Mouse (Mus musculus) myocyte (in vitro differentiated cells): Measurements from ENCODE around the gene Clip4.

Experiments
- E2F4 ChIP-seq: IDR thresholded peaks from one replicate; pipeline ENCODE4 v1.6.1; 2011; ENCODE audit warnings: mild to moderate bottlenecking, control low read depth, moderate library complexity; ENCODE audit not compliant: insufficient read depth
- MAX ChIP-seq: IDR thresholded peaks from one replicate; pipeline ENCODE4 v1.6.1; 2011; ENCODE audit warnings: low read depth, mild to moderate bottlenecking, control low read depth
- MYOD1 ChIP-seq, 3 experiments: IDR thresholded peaks; one replicate each; pipeline ENCODE4 v1.6.1; 2011; ENCODE audit warnings: control low read depth in 2 of 3, low read depth in 2 of 3, mild to moderate bottlenecking in 2 of 3, moderate library complexity in 1 of 3; ENCODE audit not compliant: insufficient read length in 2 of 3, control insufficient read depth in 1 of 3
- POLR2A ChIP-seq: IDR thresholded peaks from one replicate; pipeline ENCODE4 v1.6.1; 2011; ENCODE audit warnings: low read depth, mild to moderate bottlenecking, control low read depth, moderate library complexity; ENCODE audit not compliant: insufficient read length
- POLR2AphosphoS2 ChIP-seq: IDR thresholded peaks from one replicate; pipeline ENCODE4 v1.6.1; 2011; ENCODE audit warnings: low read depth, control low read depth; ENCODE audit not compliant: insufficient read length
- TCF3 ChIP-seq: IDR thresholded peaks from one replicate; pipeline ENCODE4 v1.6.1; 2011; ENCODE audit warnings: low read depth, control low read depth; ENCODE audit not compliant: insufficient read length

DNA sequence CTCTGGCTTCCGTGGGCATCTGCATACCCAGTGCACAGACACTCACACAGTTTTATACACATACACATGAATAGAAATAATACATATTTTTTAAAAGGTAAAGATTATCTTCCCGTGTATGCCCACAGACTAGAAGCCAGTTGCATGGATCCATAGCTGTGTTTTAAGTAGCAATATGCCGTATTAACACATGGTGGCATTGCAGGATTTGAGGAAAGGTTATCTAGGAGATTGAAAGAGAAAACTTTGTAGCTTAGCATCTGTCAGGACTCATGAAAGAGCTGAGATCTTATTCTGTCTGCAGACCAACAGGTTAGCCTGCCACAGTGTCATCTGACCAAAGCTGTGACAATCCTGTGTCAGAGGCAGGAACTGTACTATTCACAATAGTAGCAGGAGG is 63.7 kb downstream of the Clip4 start:
- TF ChIP-seq POLR2A (no peak), TCF3 (no peak), POLR2AphosphoS2 (no peak), MYOD1 (IDR thresholded peaks at IDR 0.05; ENCODE audit: control insufficient read depth in 1 of 3, insufficient read length in 2 of 3, low read depth in 2 of 3) (no peak), MAX (no peak), E2F4 (no peak)
